Mouse (Mus musculus) T-cell, adult 2 months (primary cell): ENCODE measurements around the gene Miga2.
"Not testable (repeated sequence)": the region's sequence is repeated elsewhere in the genome, so short reads cannot be mapped to it uniquely, and the experiment has no call there.

Experiments used
- DNase-seq: peaks from one replicate; pipeline ENCODE4 v3.0.0; 2022; ENCODE audit warnings: low spot score

Miga2 gene

DNA sequence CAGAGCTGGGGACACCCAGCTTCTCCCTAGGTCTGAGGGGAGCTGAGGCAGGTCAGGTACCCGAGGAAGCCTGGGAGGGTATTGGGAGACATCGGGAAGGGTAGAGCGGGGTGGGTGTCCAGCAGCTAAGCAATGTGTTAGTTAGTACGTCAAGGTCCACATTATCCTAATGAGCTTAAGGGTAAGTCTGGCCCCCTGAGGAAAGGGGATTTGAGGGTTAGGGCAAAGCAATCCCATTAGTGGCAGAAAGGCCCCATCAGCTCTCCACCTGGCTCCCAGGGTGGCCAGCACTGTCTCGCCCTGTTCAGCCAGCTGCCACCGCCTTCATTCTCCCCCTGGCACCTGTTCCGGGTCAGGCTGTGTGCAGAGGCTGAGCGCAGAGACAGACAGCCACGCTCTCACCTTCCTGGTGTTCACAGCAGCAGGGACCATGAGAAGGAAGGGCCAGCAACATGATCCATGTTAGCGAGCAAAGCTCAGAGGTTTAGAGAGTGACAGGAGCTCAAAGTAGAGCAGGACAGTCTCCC, 34.0 kb downstream of the Miga2 start:
- no peak for DNase-seq

DNA sequence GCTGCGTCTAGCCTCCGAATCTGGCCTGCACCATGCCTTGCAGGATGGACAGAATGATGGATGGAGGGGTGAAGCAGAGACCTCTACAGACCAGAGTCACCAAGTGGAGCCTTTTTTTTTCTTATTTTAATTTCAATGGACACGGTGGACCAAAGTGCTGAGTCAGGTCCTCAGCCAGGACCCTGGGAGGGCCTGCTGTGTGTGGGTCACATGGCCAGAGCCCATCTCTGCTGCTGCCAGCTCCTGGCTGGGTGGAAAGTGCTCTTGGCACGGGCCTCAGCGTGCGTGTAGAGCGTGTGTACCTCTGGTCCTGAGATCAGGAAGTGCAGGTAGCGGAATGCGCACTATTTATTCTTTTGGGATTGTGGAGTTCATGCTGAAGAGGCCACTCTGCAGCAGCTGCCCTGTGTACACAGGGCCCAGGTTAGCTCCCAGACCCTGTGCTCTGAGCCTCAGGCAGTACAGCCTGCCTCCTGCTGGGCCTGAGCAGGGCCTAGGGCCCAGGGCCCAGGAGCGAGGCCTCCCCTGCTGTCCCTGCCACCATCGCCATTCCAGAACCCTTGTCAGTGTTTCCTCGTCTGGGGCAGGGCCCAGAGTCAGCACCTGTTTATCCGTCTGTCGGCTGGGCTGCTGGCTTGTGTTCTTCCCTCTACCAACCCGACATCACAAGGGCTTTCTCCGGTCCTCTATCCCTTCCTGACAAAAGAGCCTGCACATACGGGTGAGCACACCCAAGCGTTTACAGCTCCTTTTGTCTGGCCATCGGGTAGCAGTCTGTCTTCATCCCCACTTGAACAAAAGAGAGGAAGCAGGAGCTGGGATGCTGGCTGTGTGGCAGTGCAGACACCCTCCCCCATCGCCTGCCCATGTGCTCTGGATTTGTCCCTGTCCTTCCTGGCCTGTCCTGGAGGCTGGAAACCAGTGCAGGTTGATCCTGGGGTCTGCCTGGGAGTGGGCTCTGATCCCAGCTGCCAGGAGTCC, 35.4 kb downstream of the Miga2 start:
- DNase-seq: no peak

DNA sequence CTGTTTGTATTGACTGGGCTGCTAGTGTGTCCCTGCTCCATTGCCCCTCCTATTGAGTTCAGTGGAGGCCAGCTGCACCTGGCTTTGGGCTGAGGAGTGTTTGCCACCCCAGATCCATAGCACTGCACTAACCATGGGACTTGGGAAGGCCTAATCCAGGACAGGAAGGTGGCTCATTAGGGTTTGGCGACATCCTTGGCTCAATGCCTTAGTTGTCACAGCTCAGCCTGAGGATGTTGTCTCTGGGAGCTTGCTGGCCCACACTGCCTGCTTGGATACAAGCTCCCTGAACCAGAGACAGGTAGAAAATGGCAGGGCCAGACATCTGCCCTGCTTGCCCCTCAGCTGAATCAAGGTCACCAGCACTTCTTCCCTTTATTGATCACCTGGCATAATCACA, 37.5 kb downstream of the Miga2 start:
- DNase-seq: no peak

DNA sequence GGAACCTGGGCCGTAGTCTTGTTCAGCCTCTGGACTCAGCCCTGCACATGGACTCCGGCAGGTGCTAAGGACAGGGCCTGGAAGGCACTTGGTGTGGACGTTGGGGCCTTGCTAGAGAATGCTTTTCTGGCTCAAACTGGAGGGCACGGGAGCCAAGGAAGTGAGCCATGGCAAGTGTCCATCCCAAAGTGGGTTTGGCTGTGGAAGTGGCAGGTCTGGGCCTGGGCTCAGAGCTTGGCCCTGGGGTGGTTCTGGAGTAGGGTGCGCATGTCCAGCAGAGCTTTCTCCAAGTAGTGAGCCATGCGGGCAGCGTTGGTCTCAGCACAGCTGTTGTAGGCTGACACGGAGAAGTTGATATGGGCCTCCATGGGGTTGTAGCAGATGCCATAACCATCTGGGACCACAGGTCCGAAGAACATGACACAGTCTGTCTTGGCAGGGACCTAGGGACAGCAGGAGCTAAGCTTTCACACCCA, 38.4 kb downstream of the Miga2 start:
- no peak for DNase-seq

DNA sequence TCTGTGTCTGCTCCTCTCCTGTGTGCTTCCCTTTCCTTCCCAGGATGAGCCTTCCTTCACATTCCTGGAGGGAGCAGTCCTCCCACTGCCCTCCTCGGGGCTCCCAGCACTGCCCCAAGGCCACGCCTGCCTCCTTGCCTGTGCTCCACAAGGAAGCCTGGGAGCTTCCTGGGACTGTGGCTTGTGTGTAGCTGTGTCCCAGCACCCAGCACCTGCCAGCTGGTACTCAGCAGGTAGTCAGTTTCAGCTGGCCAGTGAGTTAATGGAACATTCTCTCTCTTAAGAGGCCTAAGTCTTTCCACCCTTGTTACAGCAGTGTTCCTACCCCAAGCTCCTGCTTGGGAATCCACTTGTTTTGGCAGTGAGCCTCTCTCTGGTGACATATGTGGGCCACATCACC, 38.8 kb downstream of the Miga2 start:
- DNase-seq: no peak

DNA sequence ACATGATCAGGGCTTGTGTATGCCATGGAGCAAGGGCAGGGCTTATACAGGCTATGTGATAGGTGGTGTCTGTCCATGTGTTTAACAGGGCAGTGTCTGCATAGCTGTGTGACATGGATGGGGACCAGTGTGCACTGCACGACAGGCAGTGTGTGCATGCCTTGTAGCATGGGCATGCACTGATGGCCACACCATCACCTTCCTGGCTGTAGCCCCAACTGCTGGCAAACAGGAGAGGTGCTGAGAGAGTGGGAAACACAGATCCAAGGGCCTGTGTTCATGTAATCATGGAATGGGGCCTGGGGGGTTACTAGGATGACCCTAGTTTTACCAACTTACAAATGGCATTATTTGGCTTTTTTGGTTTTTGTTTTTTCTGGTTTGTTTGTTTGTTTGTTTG, 39.8 kb downstream of the Miga2 start:
- DNase-seq: no peak

DNA sequence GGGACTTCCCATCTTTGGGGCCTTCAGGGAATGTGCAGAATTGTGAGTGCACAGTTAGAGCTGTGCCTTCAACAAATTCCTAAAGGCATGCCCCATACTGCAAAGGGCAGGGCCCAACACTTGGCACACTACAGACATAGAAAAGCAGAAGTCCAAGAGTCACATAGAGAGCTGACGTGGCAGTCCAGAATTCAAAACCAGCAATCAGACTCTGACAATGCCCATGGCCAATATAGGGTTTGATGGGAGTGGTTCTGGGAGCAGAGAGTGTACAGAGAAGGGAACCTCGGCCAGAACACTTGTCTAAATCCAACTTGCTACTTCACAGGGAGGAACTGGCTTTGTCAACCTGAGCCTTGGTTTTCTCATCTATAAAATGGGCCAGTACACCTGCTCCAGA, 43.2 kb downstream of the Miga2 start:
- no peak for DNase-seq

DNA sequence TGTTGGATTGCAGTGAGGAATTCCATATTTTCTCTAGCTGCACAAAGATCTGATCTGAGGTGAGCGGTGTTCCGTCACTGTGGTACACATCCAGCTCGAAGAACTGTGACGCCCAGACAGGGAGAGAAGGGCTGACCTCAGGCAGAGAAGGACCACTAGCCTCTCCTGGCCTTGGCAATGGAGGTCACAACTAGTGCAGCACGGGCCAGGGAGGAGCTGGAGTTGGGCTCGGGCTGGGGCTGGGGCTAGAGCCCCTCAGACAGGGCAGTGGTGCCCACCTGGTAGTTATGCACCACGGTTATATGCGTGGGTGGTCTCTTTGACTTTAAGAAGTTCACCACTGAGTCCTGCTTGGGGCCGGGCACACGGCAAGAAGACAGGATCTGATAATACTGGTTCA, 43.7 kb downstream of the Miga2 start:
- no peak for DNase-seq

DNA sequence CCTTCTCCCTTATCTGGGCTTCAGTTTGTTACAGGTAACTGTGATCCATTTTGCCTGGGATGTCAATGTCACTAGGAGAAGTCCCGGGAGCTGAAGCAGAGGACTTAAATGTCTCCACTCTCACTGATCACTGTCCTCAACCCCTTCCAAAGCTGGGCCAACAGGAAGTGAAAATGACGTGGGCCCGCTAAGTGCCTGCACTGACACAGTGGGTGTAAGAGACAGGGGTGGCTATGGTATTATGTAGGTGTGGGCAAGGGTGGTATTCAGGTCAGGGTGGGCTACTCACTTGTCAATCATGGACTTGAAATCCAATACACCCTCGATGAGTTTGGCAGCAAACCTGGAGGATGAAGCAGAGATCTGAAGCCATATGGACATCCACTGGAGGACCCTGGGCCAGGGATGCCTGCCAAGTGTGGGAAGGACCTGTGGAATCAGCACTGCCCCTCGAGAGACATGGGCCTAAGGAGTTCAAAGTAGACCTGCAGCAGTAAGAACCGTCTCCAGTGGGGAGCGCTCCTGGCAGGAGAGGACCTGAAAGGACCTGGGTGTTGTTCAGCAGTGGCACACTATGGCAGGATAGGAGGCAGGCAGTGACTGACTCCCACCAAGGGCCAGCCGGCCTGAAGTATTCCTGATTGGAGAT, 44.5 kb downstream of the Miga2 start:
- DNase-seq: no peak

DNA sequence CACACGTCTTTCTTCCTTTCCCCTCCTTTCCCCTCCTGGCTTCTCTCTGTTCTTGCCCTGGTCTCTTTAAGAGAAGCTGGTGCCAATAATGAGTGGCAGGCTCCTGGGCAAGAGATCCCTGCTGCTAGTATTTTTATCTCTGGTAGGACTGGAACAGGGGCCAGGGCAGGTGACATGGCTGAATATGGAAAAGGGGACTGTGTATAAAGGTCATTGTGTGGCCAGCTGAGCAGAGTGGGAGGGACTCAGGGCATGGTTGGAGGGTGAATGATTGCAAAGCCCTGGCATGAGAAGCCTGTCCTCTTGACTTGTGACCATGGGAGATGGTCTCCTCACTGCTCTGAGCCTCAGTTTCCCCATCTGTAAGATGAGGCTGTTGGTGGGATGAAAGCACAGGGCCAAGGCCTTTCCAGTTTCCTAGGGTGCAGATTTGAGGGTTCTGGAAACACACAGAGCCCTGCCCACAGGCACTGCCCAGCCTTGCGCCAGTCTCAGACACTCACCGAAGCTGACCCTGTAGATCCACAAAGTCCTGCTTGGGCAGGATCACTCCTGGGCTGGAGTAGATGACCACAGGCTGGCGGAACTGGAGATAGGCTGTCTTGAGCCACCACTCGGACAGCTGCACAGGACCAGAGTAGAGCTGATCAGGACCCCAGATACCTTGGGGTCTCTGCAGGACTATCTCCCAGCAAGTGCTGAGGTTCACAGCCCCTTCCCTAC, 45.6 kb downstream of the Miga2 start:
- no peak for DNase-seq

DNA sequence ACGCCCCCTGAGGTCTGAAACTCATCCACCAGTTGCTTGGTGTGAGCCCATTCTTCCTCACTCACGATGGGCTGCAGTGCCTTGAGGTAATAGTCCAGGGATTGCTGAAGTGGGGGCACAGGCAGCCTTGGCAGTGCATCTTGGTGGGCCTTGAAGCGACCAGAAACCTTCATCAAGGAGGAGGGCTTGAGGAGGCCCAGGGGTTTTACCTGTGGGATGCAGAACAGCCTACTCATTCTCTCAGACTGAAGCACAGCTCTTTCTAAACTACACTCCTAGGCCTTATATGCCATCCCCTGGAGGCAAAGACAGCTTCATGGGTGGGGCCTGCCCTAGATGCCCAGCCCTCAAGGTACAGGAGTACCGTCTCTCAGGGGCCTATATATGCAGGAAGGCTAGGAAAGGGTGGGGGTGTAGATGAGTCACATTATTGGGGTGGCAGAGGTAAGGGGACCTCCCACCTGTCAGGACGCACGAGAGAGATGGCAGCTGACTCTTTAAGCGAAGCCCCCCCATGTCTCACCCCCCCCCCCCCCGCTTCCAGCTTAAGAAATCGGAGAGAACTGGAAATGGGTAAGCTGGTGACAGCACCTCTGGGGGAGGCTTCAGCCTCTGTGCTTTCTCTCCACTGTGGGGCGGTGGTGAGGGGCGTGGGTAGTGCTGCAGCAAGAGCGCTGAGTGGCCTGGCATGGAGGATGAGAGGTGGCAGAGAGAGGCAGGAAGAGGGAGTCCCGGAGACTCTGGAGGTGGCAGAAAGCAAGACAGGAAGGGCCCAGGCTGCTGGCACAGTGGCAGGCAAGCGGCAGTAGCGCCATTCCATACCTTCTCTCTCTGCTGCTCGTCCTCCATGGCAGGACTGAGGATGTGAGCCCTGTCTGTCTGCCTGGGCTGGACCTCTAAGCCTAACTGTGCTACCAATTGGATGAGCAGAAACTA, 49.3 kb downstream of the Miga2 start:
- no peak for DNase-seq

DNA sequence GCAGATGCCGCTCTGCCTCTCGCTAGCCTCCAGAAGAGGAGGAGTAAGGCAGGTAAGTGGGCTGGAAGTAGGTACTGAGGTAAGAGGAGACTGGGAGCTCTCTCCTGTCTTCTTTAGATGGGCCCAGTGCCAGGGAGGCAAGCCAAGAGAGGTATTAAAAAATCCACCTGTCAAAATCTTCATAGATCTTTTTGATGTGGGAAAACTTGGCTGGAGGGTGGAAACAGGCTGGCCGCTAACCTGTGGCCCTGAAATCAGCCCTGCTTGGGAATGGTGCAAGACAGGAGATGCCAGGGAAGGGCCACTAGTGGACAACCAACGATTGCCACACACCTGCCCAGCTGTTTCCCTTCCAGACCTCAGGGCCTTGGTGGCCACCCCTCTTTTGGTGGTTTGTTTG, 50.1 kb downstream of the Miga2 start:
- DNase-seq: no peak

DNA sequence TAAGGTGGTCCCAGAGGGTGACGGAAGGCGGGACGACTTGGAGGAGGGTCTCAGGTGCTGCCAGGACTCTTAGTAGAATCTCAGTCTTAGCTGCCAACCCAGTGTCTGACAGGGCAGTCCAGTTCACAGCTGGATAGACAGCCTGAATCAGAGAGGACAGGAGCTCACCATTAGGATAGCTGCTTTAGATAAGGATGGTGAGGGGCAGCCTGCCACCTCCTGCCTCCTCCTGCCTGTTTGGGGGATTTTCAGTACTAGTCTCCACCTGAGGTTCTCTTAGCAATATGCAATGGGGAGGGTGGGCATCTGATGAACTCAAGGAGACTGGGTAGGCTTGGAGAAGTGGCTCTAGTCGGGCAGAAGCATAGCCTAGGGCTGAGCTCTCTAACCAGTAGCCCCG, 50.6 kb downstream of the Miga2 start:
- no peak for DNase-seq

DNA sequence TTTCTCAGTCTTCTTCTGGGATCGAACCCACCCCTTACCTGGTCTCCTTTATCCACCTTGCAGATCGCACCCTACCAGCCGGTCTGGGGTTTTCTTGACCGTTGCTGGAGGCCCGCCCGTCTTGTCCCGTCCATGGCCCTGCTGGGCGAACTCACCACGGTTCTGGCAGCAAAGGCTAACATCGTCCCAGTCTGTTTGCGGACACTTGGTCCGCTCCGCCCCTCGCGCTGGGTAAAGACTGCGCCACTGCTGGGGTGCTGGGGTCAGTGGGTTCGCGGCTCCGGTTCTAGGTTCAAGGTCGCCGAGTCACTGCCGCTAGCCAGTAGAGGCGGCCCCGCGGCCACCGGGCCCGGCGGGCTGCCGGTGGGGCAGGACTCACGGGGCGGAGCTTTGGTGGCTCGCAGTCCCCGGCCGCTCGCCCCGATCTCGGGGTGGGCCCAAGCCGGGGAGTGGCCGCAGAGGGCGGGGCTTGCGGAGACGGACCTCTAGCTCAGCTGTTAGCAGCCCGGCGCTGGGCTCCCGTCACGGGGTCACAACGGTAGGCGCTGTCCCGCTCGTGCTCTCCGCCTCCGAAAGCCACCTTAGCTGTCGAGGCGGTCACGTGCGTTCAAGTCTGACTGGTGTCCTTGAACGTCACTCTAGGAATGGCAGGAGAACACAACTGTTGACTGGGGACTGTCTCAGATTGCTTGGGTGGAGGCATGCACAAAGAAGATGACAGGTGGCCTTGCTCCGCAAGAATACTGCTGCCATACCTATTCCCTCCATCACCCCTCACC, 51.3 kb downstream of the Miga2 start, which contains the start of gene Crat:
Gene Crat, minus strand, starts transcription at position 657 of the 779 bp plus-strand sequence.
- no peak for DNase-seq

DNA sequence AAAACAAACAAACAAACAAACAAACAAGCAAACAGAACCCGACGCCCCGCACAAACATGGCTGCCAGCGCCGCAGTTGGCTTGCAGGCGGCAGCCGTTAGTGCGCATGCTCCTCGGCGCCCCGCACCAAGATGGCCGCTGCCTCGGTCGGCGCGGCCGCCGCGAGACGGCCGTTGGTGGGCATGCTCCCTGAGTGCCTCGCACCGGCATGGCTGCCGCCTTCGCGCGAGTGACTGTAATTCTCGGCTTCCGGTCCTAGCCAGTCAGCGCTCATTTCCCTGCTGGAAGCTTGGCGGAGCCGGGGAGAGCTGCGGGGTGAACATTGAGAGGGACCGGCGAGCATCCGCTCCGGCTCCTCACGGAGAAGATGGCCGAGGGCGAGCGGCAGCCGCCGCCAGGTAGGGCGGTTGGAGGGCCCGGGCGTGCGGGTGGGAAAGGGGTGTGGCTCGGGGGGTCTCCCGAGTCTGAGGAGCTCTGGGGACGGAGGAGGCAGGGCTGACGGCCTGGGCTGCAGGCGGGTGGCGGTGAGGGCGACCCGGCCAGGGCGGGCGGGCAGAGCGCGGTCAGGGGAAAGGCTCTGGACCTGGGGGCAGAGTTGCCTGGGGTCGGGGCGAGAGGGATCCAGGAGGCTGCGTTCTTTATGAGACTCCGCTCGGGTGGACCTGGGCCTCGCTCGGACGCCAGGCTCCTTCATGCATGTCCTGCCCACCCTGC, 52.1 kb downstream of the Miga2 start, which contains the start of gene Ptpa:
Gene Ptpa, plus strand, starts transcription at position 104 of the 713 bp plus-strand sequence.
- DNase-seq: peak; percentile 94

DNA sequence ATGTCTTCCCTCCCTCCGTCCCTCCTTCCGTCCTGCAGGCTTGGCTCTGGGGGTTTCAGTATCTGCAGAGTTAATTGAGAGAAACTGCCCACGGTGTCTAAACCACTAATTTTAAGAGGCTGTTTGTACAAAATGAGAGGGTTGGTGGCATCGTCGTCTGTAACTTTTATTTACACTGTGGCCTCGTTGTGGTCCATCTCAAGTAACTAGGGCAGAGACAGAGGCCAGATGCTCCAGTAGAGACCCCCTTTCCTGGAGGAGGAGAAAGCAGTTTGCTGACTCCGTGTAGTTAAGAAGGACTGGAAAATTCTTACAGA, 52.6 kb downstream of the Miga2 start:
- DNase-seq: no peak

DNA sequence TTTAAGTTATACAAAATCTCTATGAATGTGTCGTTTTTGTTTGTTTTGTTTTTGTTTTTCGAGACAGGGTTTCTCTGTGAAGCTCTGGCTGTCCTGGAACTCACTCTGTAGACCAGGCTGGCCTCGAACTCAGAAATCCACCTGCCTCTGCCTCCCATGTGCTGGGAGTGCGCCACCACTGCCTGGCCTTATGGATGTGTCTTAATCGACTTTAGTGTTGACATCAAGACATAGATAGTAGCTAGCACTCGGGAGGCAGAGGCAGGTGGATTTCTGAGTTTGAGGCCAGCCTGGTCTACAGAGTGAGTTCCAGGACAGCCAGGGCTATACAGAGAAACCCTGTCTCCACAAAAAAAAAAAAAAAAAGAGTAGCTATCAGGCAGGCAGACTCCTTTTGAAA, 53.1 kb downstream of the Miga2 start:
- not testable (repeated sequence) for DNase-seq

DNA sequence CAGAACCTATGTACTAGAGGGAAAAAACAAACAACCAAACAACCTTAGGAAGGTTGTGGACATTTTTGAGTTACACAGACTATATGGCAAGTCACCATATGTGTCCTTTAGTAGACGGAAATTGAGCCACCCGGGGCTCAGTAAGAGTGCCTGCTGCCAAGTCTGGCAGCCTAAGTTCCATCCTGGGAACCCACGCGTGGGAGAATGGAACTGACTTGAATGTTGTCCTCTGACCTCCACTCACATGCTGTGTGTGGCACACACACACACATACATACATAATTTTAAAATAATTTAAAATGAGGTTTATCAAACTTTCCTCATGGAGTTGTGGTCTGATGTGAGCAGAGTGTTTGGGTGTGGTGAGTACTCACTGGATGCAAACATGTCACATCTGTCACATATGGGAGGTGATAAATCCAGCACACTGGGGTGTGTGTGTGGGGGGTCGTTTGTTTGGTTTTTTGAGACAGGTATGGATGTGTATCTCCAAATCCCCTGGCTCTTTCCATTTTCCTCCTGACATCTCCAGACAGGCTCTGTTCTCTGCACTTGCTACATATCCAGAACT, 53.6 kb downstream of the Miga2 start:
- DNase-seq: no peak

DNA sequence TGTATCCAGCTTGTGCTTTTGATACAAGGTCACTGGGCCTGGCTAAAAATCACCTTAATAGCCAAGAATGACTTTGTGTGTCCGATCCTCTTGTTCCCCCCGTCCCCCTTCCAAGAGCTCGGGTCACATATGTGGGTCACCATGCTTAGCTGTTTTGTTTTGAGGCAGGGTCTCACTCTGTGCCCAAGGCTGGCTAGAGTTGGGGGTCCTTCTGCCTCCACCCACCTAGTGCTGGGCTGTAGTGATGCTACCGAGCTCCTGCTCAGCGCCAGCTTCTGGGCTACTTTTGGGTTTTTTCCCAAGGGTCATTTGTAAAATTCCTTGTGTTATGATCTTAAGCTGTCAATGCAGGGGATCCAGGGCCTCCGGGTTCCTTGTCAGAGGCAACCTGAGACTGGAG, 54.2 kb downstream of the Miga2 start:
- DNase-seq: no peak
